Comparison of ENCODE assay signal across 10 mouse cellular contexts in genomic region chr14:45167366-45167765, GRCm38 (mm10). TPM values are rescaled to one million over a fixed set of nuclear protein-coding genes. Genes with fewer than 3 reads are reported as not detected.
DNase-seq lines count a peak whose midpoint lies in the region; ATAC-seq and TF ChIP-seq lines count a peak whose summit lies in the region.
"Had no signal": no experiment of that assay in that cellular context is flagged by ENCODE, and none has a peak within 500 bp of the region (broad histone marks: within the 10 kb centered on the region; RNA-seq: fewer than 3 reads in every experiment).

No protein-coding gene starts in this region.

- H3K4me3 ChIP-seq in layer of hippocampus, adult 2 months = no peak overlapping the region
- H3K4me3 ChIP-seq: forebrain, embryonic 15.5 days had no signal

- peak; percentile 75 for TF ChIP-seq CTCF in layer of hippocampus, adult 2 months (conservative IDR thresholded peaks at IDR 0.05)

- peak; percentile 55 for ATAC-seq in granulocyte monocyte progenitor cell, adult 5-6 weeks (replicated peaks; ENCODE audit: poor library complexity, severe bottlenecking)
- ATAC-seq: forebrain, embryonic 15.5 days had no signal

- no peak for DNase-seq in layer of hippocampus, adult 2 months (ENCODE audit: low spot score in 2 of 2)
- DNase-seq in layer of hippocampus, postnatal 10 days (ENCODE audit: low spot score in 2 of 2) = no peak
- peak; percentile 5 for DNase-seq in 3T3-L1 (ENCODE audit: low read depth, low spot score)
- DNase-seq in 416B (ENCODE audit: low read depth) = peak; percentile 48
- no peak for DNase-seq in ovary, postnatal 36 days (ENCODE audit: low spot score)
- no peak for DNase-seq in urinary bladder, adult 18-20 months (ENCODE audit: low spot score in 2 of 2)
- DNase-seq: kidney, postnatal 36 days; lung, postnatal 14 days had no signal

- H3K27ac ChIP-seq in layer of hippocampus, adult 2 months = no peak overlapping the region
- H3K27ac ChIP-seq: forebrain, embryonic 15.5 days had no signal

RNA-seq across cellular contexts. Expression of gene Gpr137c, which starts 52.2 kb away (rescaled TPM):
- total RNA-seq in layer of hippocampus, adult 2 months (2021) = 10 to 100 TPM; 23.3 to 23.4 TPM
- 10 to 100 TPM; 24.5 to 27.9 TPM for total RNA-seq in layer of hippocampus, postnatal 10 days (2021)
- total RNA-seq in granulocyte monocyte progenitor cell, adult 5-6 weeks (2014; fragmentation: Nextera tagmentation) = 0.34 and 2.2 TPM in 2 replicates
- total RNA-seq in granulocyte monocyte progenitor cell, adult 5-6 weeks (2017) = 1.3 and 2.0 TPM in 2 replicates

RNA-seq across cellular contexts. Expression of gene Txndc16, which starts 52.8 kb away (rescaled TPM):
- 10 to 100 TPM; 57.8 to 75.5 TPM for total RNA-seq in layer of hippocampus, adult 2 months (2021)
- total RNA-seq in layer of hippocampus, postnatal 10 days (2021) = 10 to 100 TPM; 67.8 to 68.8 TPM
- 6.4 and 26.8 TPM in 2 replicates for total RNA-seq in granulocyte monocyte progenitor cell, adult 5-6 weeks (2014; fragmentation: Nextera tagmentation)
- total RNA-seq in granulocyte monocyte progenitor cell, adult 5-6 weeks (2017) = 14.1 and 23.8 TPM in 2 replicates

Comparison
In these comparisons a context has a peak if more than half of its experiments do, and no peak if none do; other contexts are left out.
1. DNase-seq: peak in 3T3-L1 (single experiment) and 416B (single experiment); none in layer of hippocampus, adult 2 months (0 of 2), layer of hippocampus, postnatal 10 days (0 of 2), ovary, postnatal 36 days (single experiment) and urinary bladder, adult 18-20 months (0 of 2).
2. RNA of gene Gpr137c, which starts 52.2 kb away (total RNA-seq): 24.5 to 27.9 TPM in layer of hippocampus, postnatal 10 days and 23.3 to 23.4 TPM in layer of hippocampus, adult 2 months; 0.34 to 2.2 TPM in granulocyte monocyte progenitor cell, adult 5-6 weeks; every median in the first group is over 4 times any median in the second.